Mouse (Mus musculus): ENCODE data around the gene Hsd17b14. TPM values are rescaled to one million over a fixed set of nuclear protein-coding genes. Genes with fewer than 3 reads are reported as not detected.

Hsd17b14 gene
- total RNA-seq, 2 experiments from 2014 or later = not detected

GRCm38 (mm10) chr7:45538163-45539041, 16.3 kb upstream of the Hsd17b14 start:
- Histone ChIP-seq H3K4me3 (peak overlapping the region; percentile 77), H3K27ac (peak overlapping the region; percentile 87)
- TF ChIP-seq CTCF (conservative IDR thresholded peaks at IDR 0.05) = peak; percentile 57
- DNase-seq (ENCODE audit: low spot score in 2 of 2) = peak; percentile 68 to 70

DNA sequence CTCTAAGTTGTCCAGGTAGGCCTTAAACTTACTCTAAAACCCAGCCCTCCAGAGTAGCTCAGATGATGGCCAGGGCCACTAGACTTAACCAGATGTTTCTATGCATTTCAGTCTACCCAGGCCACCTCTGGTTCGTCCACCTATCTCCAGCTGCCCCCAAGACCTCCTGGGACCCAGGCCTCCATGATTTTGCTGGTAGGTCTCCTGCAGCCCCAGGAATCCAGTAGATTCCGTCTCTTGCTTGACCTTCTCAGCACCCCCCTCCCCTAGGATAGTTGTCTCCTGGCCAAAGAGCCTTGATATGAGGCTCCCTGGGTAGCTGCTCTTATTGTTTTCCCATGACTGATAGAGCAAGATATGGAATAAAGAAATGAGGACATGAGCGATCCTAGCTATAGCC, 15.6 kb upstream of the Hsd17b14 start:
- Histone ChIP-seq H3K4me3 (no peak overlapping the region), H3K27ac (no peak overlapping the region)
- TF ChIP-seq CTCF (conservative IDR thresholded peaks at IDR 0.05) = no peak
- DNase-seq (ENCODE audit: low spot score in 2 of 2) = no peak

DNA sequence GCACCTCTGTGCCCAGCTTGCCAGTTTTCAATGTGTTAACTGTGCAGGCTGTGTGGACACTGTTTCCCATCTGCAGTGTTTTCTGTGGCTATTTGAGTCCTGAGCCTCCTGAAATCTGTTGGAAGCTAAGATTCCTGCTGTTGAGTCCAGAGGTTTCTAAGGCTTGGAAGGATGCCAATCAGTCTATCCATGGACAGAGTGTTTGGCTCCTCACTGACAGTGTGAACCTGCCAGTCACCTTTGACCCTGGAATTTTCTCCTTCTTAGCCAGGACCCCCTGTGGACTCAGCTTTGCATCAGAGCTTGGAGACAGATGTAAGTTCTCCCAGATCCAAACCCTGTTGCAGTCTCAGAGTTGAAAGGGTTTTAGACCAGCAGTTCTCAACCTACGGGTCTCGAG, 14.5 kb upstream of the Hsd17b14 start:
- H3K4me3 ChIP-seq = no peak overlapping the region
- no peak overlapping the region for H3K27ac ChIP-seq
- no peak for TF ChIP-seq CTCF (conservative IDR thresholded peaks at IDR 0.05)

DNA sequence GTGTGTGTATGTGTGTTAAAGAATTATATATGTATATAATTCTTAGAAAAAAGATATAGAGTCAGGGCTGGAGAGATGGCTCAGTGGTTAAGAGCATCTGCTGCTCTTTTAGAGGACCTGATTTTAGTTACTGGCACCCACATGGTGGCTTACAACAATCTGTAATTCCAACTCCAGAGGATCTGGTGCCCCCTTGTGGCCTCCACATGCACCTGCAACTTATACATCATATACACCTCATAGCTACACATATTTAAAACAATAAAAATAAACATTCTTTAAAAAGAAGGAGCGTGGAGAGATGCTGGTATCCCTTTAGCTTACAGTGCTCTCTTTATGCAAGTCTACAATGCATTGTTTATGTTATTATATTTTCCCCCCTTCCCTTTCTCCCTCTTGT, 10.2 kb upstream of the Hsd17b14 start:
- Histone ChIP-seq H3K27ac (no peak overlapping the region), H3K4me3 (no peak overlapping the region)
- TF ChIP-seq CTCF (conservative IDR thresholded peaks at IDR 0.05) = peak; percentile 59
- no peak for DNase-seq (ENCODE audit: low spot score in 2 of 2)

More for the DNA sequence above, 14.5 kb upstream of the Hsd17b14 start:
- no peak for DNase-seq (ENCODE audit: low spot score in 2 of 2)

GRCm38 (mm10) chr7:45549641-45550436, 4.9 kb upstream of the Hsd17b14 start:
- no peak overlapping the region for H3K27ac ChIP-seq
- H3K4me3 ChIP-seq = no peak overlapping the region
- no peak for DNase-seq (ENCODE audit: low spot score in 2 of 2)
- TF ChIP-seq CTCF (conservative IDR thresholded peaks at IDR 0.05) = no peak

- DNase-seq (ENCODE audit: low spot score in 2 of 2) = no peak
- no peak for TF ChIP-seq CTCF (conservative IDR thresholded peaks at IDR 0.05)
- no peak overlapping the region for H3K4me3 ChIP-seq
- no peak overlapping the region for H3K27ac ChIP-seq
These were observed 3.7 kb upstream of the Hsd17b14 start for GRCm38 (mm10) chr7:45550821-45551511.

GRCm38 (mm10) chr7:45551512-45551883, 3.2 kb upstream of the Hsd17b14 start:
- no peak overlapping the region for H3K27ac ChIP-seq
- no peak overlapping the region for H3K4me3 ChIP-seq
- DNase-seq (ENCODE audit: low spot score in 2 of 2) = no peak
- TF ChIP-seq CTCF (conservative IDR thresholded peaks at IDR 0.05) = no peak

- no peak overlapping the region for H3K27ac ChIP-seq
- no peak for DNase-seq (ENCODE audit: low spot score in 2 of 2)
- no peak overlapping the region for H3K4me3 ChIP-seq
- no peak for TF ChIP-seq CTCF (conservative IDR thresholded peaks at IDR 0.05)
These were observed 1.2 kb upstream of the Hsd17b14 start for GRCm38 (mm10) chr7:45553519-45553918.

GRCm38 (mm10) chr7:45553990-45554389, 703 bp upstream of the Hsd17b14 start:
- no peak for DNase-seq (ENCODE audit: low spot score in 2 of 2)
- no peak overlapping the region for H3K4me3 ChIP-seq
- TF ChIP-seq CTCF (conservative IDR thresholded peaks at IDR 0.05) = no peak
- no peak overlapping the region for H3K27ac ChIP-seq

DNA sequence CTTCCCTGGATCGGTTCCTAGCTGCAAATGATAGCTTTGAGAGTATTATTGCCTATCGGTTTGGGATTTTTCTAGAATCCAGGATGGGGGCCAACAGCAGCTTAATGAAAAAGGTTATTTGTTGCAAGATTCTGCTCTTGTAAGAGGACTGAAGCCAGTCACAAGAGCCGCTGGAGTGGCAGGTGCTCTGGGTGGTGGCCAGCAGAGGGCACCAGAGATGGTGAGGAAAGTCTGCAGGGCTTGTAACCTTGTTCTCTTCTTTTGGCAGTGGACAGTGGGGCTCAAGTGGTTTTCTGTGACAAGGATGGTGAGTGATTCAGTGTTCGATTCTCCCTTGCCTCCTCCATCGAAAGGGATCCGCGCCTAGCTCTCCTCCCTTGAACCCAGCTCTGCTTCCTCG, 1.1 kb downstream of the Hsd17b14 start:
- DNase-seq (ENCODE audit: low spot score in 2 of 2) = peak; percentile 71 to 82
- H3K4me3 ChIP-seq = no peak overlapping the region
- H3K27ac ChIP-seq = no peak overlapping the region
- peak; percentile 94 for TF ChIP-seq CTCF (conservative IDR thresholded peaks at IDR 0.05)

- no peak for TF ChIP-seq CTCF (conservative IDR thresholded peaks at IDR 0.05)
- no peak for DNase-seq (ENCODE audit: low spot score in 2 of 2)
- no peak overlapping the region for H3K27ac ChIP-seq
- H3K4me3 ChIP-seq = no peak overlapping the region
These were observed 4.2 kb downstream of the Hsd17b14 start for GRCm38 (mm10) chr7:45558907-45559306.

DNA sequence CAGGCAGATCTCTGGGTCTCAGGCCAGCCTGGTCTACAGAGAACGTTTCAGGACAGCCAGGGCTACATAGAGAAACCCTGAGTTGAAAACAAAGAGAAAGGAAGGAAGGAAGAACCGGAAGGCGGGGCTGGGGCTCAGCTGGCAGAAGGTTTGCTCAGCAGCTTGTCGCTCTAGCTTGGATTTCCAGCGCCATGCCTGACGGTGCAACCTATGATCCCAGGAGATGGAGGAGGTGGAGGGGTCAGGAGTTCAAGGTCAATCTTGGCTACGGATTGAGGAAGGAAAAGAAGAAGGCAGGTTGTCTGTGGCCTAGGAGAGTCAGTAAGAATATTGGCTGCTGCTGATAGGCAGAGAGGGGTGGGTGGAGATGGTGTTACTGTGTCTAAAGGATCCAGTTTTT, 5.5 kb downstream of the Hsd17b14 start:
- Histone ChIP-seq H3K27ac (no peak overlapping the region), H3K4me3 (no peak overlapping the region)
- TF ChIP-seq CTCF (conservative IDR thresholded peaks at IDR 0.05) = no peak
- no peak for DNase-seq (ENCODE audit: low spot score in 2 of 2)

Measured in layer of hippocampus, adult 2 months (tissue).